Mouse (Mus musculus): Measurements from ENCODE around the gene Cdkn1a. TPM values are rescaled to one million over a fixed set of nuclear protein-coding genes. Genes with fewer than 3 reads are reported as not detected.

Gene Cdkn1a
- polyA plus RNA-seq, 1 experiment from 2014 or later, result 233 TPM

DNA sequence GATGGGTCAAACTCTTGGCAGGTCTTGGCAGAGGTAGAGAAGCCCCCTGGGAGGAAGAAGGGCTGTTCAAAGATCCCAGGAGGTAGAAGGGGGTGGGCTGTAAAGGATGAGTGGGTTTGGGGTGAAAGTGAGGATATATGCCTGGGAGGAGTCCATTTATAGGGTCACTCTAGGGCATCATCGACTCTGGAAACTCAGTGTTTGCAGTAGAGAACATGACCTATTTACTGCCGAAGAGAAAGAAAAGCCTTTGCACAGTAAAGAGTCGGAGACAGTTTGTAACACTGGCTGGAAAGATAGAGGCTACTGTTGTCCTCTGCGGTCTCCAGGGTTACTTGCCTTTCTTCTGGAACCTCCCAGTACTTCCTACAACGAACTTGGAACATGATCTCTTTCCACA, 17.5 kb upstream of the Cdkn1a start:
- Histone ChIP-seq H3K27me3 (peaks cover 2% of the 10 kb centered on the region; the same call in 1 of the 2 replicates), H3K36me3 (no peaks in the 10 kb centered on the region), H3K27ac (no peak overlapping the region), H3K4me2 (no peak overlapping the region; the same call in 1 of the 2 replicates), H3K4me1 (peaks cover 15% of the 10 kb centered on the region), H3K9me3 (no peaks in the 10 kb centered on the region), H3K9ac (no peak overlapping the region), H3K4me3 (no peak overlapping the region)
- WGBS, result 36% methylated on average over 5 of the region's 5 CpGs
- ATAC-seq (ENCODE audit: insufficient number of reproducible peaks, low FRiP score, low TSS enrichment, low read depth), result no peak

DNA sequence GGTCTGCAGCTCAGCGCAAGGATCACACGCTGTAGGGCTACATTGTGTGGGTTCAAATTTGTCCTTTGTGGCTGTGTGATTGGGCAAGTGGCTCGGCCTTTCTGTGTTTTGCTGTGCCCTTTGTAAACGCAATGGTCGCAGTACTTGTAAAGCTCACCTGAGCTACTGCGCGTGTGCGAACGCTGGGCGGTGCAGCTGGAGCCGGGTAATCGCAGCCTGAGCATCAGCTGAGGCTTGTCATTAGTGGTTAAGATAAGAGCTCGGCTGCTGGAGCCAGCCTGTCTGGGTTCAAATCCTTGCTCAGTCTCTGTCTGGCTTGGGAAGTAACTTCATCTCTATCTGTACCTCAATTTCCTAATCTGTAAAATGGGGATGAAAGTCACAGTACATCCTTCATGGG, 16.7 kb upstream of the Cdkn1a start:
- Histone ChIP-seq H3K36me3 (no peaks in the 10 kb centered on the region), H3K4me1 (peaks cover 23% of the 10 kb centered on the region), H3K4me2 (no peak overlapping the region), H3K27ac (no peak overlapping the region), H3K27me3 (peaks cover 2% of the 10 kb centered on the region; the same call in 1 of the 2 replicates), H3K4me3 (no peak overlapping the region), H3K9me3 (no peaks in the 10 kb centered on the region), H3K9ac (no peak overlapping the region)
- WGBS, result 80% methylated on average over 13 of the region's 13 CpGs
- no peak for ATAC-seq (ENCODE audit: insufficient number of reproducible peaks, low FRiP score, low TSS enrichment, low read depth)

DNA sequence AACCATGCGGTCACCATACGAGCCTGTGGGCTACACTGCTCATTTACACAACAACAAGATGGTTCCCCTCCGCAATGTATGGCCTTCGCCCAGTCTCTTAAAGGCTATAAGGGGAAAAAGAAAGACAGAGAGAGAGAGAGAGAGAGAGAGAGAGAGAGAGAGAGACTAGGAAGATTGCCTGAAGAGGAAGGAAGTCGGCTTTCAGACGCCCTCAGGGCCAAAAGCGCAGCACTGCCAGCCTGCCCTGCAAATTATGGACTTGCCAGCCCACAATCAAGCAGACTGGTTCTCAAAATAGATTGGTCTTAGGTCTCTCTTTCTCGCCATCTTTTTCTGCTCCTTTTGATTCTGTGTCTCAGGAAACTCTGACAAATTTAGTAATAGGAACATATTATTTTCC, 14.5 kb upstream of the Cdkn1a start:
- Histone ChIP-seq H3K4me3 (no peak overlapping the region), H3K4me2 (no peak overlapping the region), H3K27me3 (peaks cover 8% of the 10 kb centered on the region), H3K36me3 (no peaks in the 10 kb centered on the region), H3K4me1 (peaks cover 29% of the 10 kb centered on the region), H3K27ac (no peak overlapping the region), H3K9ac (no peak overlapping the region), H3K9me3 (no peaks in the 10 kb centered on the region)
- WGBS, result 83% methylated on average over 8 of the region's 8 CpGs
- no peak for ATAC-seq (ENCODE audit: insufficient number of reproducible peaks, low FRiP score, low TSS enrichment, low read depth)

DNA sequence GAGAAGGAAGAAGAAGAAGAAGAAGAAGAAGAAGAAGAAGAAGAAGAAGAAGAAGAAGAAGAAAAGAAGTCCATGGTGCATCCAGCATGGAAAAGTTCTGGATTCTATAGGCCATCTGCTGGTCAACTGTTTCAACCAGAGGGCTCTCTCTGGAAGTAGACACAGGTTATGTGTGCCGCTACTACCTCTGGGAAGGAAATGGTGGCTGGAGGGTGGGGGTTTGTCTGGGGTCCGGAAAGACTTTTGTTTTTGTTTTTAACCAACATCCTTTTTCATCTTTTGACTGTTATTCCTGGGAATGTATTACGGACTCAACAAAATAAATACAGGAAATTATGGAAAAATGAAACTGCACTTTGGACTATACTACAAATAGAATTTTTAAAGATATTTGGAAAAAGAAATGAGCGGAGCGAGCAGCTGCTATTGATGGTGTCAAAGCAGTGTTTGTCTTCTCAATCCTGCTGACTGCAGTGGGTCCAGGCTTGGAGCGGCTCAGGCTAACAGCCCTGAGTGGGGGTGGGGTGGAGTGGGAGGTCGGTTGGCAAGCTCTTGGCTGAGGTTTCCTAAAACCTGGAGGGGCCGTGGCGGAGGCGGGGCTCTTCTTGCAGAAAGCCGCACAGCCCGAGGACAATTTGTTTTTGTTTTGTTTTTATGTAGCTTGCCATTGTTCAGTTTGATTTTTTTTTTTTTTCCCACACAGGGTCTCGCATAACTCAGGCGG, 12.8 kb upstream of the Cdkn1a start:
- no peak overlapping the region for H3K9ac ChIP-seq
- peaks cover 34% of the 10 kb centered on the region for H3K4me1 ChIP-seq
- H3K4me2 ChIP-seq, result peak overlapping the region; percentile 43
- ATAC-seq (ENCODE audit: insufficient number of reproducible peaks, low FRiP score, low TSS enrichment, low read depth), result no peak
- peak overlapping the region; percentile 60 for H3K27ac ChIP-seq
- WGBS, result 18% methylated on average over 14 of the region's 14 CpGs
- peaks cover 18% of the 10 kb centered on the region for H3K27me3 ChIP-seq
- no peaks in the 10 kb centered on the region for H3K36me3 ChIP-seq
- H3K4me3 ChIP-seq, result peak overlapping the region; percentile 27
- H3K9me3 ChIP-seq, result no peaks in the 10 kb centered on the region

DNA sequence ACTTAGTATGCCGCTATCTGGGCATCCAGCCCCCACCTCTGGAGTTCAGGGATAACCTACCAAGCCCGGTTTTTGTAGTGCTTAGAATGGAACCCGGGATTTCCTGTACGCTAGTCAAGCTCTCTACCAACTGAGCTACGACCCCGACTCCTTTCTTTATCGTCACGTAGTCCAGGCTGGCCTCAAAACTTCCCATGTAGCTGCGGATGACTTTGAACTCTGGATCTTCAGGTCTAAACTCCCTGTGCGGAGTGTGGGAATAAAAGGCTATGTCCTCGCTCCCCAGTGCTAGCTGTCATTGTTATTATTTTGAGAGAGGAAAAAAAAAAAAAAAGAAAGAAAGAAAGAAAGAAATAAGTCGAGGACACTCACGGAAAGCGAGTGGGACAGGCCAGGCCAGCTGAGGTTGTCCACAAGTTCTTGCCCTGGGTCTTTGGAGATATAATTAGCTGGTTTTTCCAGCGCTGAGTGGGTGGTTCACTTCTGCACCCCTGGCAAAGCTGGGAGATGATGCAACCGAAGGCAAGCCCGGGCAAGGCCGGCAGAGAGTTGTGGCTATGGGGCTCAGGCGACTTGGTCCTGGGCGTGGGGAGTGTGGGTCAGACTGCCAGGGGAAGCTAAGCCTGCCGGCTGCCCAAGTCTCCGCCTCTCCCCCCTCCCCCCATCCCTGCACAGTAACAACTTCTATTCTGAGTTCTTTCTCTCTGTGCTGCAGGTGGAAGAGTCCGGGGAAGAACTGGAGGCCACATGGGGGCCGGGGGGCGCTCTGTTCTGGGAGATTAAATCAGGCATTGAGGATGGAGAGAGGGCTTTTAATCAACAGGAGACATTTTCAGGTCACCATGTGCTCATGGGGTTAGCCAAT, 12.0 kb upstream of the Cdkn1a start:
- Histone ChIP-seq H3K27me3 (peaks cover 18% of the 10 kb centered on the region), H3K9me3 (no peaks in the 10 kb centered on the region), H3K9ac (no peak overlapping the region), H3K4me3 (peak overlapping the region; percentile 27), H3K27ac (peak overlapping the region; percentile 60), H3K36me3 (no peaks in the 10 kb centered on the region), H3K4me2 (peak overlapping the region; percentile 43), H3K4me1 (peaks cover 30% of the 10 kb centered on the region)
- WGBS, result 11% methylated on average over 25 of the region's 25 CpGs
- no peak for ATAC-seq (ENCODE audit: insufficient number of reproducible peaks, low FRiP score, low TSS enrichment, low read depth)

DNA sequence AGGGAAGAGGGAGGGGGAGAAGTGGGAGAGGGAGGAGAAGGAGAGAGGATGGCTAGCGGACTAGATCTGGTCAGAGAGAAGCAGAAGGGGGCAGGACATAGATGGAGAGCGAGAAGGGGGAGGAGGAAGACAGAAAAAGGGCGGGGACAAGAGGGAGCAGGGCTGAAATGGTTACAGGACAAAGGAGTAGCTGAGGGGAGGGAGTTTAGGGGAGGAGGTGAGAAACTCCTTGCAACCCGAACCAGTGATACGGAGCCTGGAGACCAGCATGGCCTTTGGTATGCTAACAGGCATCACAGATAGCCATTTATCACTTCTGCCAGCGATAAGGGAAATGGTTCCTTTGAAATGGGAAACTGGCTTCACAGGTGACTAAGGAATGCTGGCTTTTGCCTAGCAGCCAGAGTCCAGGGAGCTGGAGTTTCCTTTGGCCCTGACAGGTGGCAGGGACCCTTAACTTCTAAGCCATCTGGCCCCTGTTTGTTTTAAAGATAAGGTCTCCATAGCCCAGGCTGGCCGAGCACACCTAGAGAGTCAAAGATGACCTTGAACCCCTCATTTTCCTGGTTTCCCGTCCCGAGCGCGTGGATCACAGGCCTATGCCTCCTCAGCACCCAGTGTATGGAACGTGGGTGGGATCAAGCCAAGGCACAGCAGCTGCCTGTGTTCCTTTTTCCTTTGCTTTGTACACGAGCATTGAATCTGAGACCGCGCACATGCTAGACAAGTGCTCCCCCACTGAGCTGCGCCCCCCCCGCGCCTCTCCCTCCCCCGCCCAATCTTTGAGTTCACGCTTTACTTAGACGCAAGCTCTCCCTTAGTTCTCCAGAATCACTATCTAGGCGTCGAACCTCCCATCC, 9.8 kb upstream of the Cdkn1a start:
- Histone ChIP-seq H3K4me2 (peak overlapping the region; percentile 35), H3K36me3 (no peaks in the 10 kb centered on the region), H3K9me3 (no peaks in the 10 kb centered on the region), H3K4me3 (no peak overlapping the region), H3K27me3 (peaks cover 18% of the 10 kb centered on the region), H3K9ac (0 out of 2 replicates have a peak overlapping the region, but pooled peaks have one; percentile 7), H3K4me1 (peaks cover 30% of the 10 kb centered on the region), H3K27ac (no peak overlapping the region)
- no peak for ATAC-seq (ENCODE audit: insufficient number of reproducible peaks, low FRiP score, low TSS enrichment, low read depth)
- 7% methylated on average over 22 of the region's 23 CpGs for WGBS

DNA sequence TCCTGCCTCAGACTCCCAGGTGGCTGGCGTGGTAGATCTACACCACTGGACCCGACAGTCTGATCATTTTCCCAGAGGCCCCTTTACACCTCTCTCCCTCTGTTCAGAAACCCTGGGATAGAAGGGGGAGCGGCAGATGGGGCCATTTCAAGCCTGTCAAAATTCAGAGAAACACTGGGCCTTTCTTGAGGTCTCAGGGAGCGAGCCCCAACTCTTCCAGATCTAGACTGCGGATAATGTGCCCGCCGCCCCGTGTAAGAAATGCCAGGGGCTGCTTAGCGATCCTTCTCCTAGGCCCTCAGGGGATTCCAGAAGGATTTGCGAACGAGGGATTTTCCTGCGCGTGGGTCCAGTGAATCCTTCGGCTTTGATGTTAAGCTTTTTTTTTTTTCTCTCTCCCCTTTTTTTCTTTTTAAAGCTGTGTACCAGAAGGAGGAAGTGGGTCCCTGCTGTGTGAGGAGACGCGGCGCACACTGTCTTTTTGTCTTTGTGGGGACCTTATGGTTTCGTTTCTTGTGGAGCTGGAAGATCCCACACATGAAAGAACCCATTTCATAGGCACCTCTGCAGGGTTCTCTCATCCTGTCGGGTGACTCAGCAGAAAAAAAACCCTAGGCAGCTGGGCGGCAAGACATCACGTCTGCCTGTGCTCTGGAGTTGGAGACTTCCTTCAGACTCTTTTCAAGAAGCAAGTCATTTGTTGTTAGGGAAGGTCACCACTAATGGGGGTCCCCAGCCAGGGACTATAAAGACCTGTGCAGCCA, 9.0 kb upstream of the Cdkn1a start:
- peak overlapping the region; percentile 38; the same call in 1 of the 2 replicates for H3K27ac ChIP-seq
- H3K9ac ChIP-seq, result no peak overlapping the region
- WGBS, result 6% methylated on average over 21 of the region's 21 CpGs

DNA sequence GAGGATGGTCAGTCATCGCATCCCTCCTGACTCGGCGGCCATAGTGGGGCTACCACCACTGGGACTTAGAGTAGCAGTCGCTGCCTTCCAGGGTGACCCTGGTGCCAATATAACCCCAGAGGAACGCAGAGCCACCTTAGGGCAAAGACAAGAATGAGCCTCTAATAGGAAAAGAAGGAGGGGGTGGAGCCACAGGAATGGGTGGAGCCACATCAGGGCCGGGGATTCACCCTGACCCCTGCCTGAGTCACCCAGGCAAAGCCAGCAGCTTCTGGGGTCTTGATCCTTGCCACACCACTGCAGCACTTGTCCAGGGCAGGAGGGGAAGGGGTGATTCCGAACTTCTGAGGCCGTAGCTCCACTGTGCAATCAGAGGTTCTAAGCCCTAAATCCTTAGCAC, 7.2 kb upstream of the Cdkn1a start:
- 90% methylated on average over 8 of the region's 8 CpGs for WGBS

More for the DNA sequence above, 9.0 kb upstream of the Cdkn1a start:
- ATAC-seq (ENCODE audit: insufficient number of reproducible peaks, low FRiP score, low TSS enrichment, low read depth), result no peak
- peak overlapping the region; percentile 10; the same call in 1 of the 2 replicates for H3K4me3 ChIP-seq
- peak overlapping the region; percentile 35 for H3K4me2 ChIP-seq
- H3K36me3 ChIP-seq, result no peaks in the 10 kb centered on the region
- peaks cover 18% of the 10 kb centered on the region for H3K27me3 ChIP-seq
- no peaks in the 10 kb centered on the region for H3K9me3 ChIP-seq
- peaks cover 30% of the 10 kb centered on the region for H3K4me1 ChIP-seq

DNA sequence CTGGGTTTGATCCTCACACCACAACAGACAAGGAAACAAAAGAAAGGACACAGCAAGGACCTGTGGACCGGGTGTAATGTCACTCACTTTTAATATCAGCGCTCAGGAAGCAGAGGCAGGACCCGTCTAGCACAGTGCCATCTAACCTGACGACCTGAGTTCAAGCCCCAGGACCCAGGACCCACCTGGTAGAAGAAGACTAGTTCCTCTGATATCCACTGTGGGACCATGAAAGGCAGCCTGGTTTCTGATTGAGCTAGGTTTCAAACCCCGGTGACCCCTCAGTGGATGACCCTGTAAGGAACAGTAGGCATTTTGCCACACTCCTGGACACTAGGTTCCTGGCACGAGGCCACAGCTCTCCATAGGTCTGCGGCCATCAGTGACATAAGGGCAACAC, 6.1 kb upstream of the Cdkn1a start:
- H3K27me3 ChIP-seq, result peaks cover 18% of the 10 kb centered on the region
- WGBS, result 86% methylated on average over 7 of the region's 7 CpGs
- H3K27ac ChIP-seq, result no peak overlapping the region
- ATAC-seq (ENCODE audit: insufficient number of reproducible peaks, low FRiP score, low TSS enrichment, low read depth), result no peak
- H3K4me2 ChIP-seq, result no peak overlapping the region
- no peaks in the 10 kb centered on the region for H3K9me3 ChIP-seq
- H3K4me3 ChIP-seq, result no peak overlapping the region
- no peaks in the 10 kb centered on the region for H3K36me3 ChIP-seq
- H3K9ac ChIP-seq, result no peak overlapping the region
- peaks cover 17% of the 10 kb centered on the region for H3K4me1 ChIP-seq

More for the DNA sequence above, 7.2 kb upstream of the Cdkn1a start:
- Histone ChIP-seq H3K4me2 (no peak overlapping the region), H3K9ac (no peak overlapping the region), H3K27me3 (peaks cover 18% of the 10 kb centered on the region), H3K36me3 (no peaks in the 10 kb centered on the region), H3K4me1 (peaks cover 24% of the 10 kb centered on the region), H3K9me3 (no peaks in the 10 kb centered on the region), H3K4me3 (no peak overlapping the region), H3K27ac (no peak overlapping the region)
- no peak for ATAC-seq (ENCODE audit: insufficient number of reproducible peaks, low FRiP score, low TSS enrichment, low read depth)

DNA sequence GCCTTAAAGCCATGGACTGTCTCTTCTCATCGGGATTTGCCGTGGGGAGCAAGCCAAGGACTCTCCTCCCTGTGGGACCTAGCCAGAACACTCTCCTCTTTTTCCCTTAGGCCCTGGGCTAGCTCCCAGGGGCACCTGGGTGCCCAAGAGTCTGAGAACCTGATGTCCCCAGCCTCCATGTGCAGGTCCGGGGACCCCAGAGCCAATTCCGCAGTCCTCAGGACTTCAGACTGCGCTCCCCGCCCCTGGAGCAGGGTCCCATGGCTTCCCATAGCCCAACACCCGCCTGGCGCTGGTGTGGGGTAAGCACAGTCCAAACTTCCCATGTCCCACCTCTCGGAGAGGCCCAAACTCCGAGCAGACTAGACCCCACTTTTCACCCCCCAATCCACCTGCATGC, 5.5 kb upstream of the Cdkn1a start:
- no peak for ATAC-seq (ENCODE audit: insufficient number of reproducible peaks, low FRiP score, low TSS enrichment, low read depth)
- H3K27ac ChIP-seq, result no peak overlapping the region
- peaks cover 18% of the 10 kb centered on the region for H3K27me3 ChIP-seq
- H3K4me3 ChIP-seq, result no peak overlapping the region
- H3K4me2 ChIP-seq, result no peak overlapping the region
- WGBS, result 74% methylated on average over 10 of the region's 10 CpGs
- H3K9ac ChIP-seq, result no peak overlapping the region
- no peaks in the 10 kb centered on the region for H3K9me3 ChIP-seq
- H3K4me1 ChIP-seq, result peaks cover 17% of the 10 kb centered on the region
- H3K36me3 ChIP-seq, result no peaks in the 10 kb centered on the region

DNA sequence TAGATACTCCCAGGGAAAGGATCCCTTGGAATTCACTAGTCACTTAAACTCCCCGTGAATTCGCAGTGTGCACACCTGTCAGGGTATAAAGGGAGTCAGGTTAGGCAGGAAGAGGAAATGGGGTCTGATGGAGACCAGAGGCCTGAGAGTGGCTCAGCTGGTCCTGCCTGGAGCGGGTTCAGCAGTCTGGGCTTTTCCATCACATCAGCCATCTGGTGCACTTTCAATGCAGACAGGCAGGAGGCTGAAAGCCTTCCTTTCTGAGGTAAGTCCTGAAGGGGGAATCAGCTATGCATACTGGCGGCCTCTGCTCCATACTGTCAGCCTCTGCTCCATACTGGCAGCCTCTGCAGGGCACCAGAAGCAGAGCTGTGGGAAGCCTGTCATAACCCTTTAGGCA, 3.9 kb upstream of the Cdkn1a start:
- H3K4me3 ChIP-seq, result no peak overlapping the region
- peaks cover 7% of the 10 kb centered on the region for H3K27me3 ChIP-seq
- H3K4me2 ChIP-seq, result no peak overlapping the region
- WGBS, result 62% methylated on average over 4 of the region's 4 CpGs
- no peak overlapping the region for H3K27ac ChIP-seq
- H3K9ac ChIP-seq, result no peak overlapping the region
- H3K4me1 ChIP-seq, result peaks cover 4% of the 10 kb centered on the region; the same call in 1 of the 2 replicates
- H3K36me3 ChIP-seq, result no peaks in the 10 kb centered on the region
- no peak for ATAC-seq (ENCODE audit: insufficient number of reproducible peaks, low FRiP score, low TSS enrichment, low read depth)
- no peaks in the 10 kb centered on the region for H3K9me3 ChIP-seq

All from limb, embryonic 15.5 days (tissue).